Comparison of ENCODE assay signal across 13 mouse cellular contexts in genomic region chr4:138480962-138481361, GRCm38 (mm10). TPM values are rescaled to one million over a fixed set of nuclear protein-coding genes. Genes with fewer than 3 reads are reported as not detected.
"Had no signal": no experiment of that assay in that cellular context is flagged by ENCODE, and none has a peak within 500 bp of the region (broad histone marks: within the 10 kb centered on the region; RNA-seq: fewer than 3 reads in every experiment).

No protein-coding gene starts in this region.

- H3K27me3 ChIP-seq: intestine, embryonic 15.5 days; liver, embryonic 15.5 days; midbrain, embryonic 12.5 days had no signal

- ATAC-seq: intestine, embryonic 15.5 days had no signal

- DNase-seq: kidney, adult 9 months; right cerebral cortex, adult 18-20 months; right cerebral cortex, postnatal 25 days; thymus, postnatal 36 days had no signal

- H3K4me1 ChIP-seq: limb, embryonic 10.5 days; liver, embryonic 15.5 days; megakaryocyte, embryonic 14.5 days; midbrain, embryonic 12.5 days had no signal

- H3K36me3 ChIP-seq: hindbrain, embryonic 10.5 days; intestine, embryonic 15.5 days; limb, embryonic 10.5 days; liver, embryonic 15.5 days; midbrain, embryonic 12.5 days had no signal

- H3K9me3 ChIP-seq: hindbrain, embryonic 10.5 days; intestine, embryonic 15.5 days; limb, embryonic 10.5 days; liver, embryonic 15.5 days; midbrain, embryonic 12.5 days had no signal

- H3K9ac ChIP-seq: hindbrain, embryonic 14.5 days; intestine, embryonic 15.5 days; liver, embryonic 15.5 days; midbrain, embryonic 12.5 days had no signal

- H3K4me3 ChIP-seq: hindbrain, embryonic 10.5 days; intestine, embryonic 15.5 days; limb, embryonic 10.5 days; liver, embryonic 15.5 days; megakaryocyte, embryonic 14.5 days; midbrain, embryonic 12.5 days had no signal

- H3K27ac ChIP-seq: hindbrain, embryonic 10.5 days; hindbrain, embryonic 14.5 days; intestine, embryonic 15.5 days; limb, embryonic 10.5 days; liver, embryonic 15.5 days; macrophage; midbrain, embryonic 12.5 days had no signal

- H3K4me2 ChIP-seq: hindbrain, embryonic 14.5 days; intestine, embryonic 15.5 days; liver, embryonic 11.5 days; liver, embryonic 15.5 days; midbrain, embryonic 12.5 days had no signal

RNA-seq across cellular contexts. Expression of gene Camk2n1, which starts 26.8 kb away (rescaled TPM):
- polyA plus RNA-seq: macrophage had no signal
